Mouse (Mus musculus): ENCODE data around the gene Tuba8. TPM values are rescaled to one million over a fixed set of nuclear protein-coding genes. Genes with fewer than 3 reads are reported as not detected.

Tuba8 gene
- 0.92 and 1.3 TPM in 2 replicates for polyA plus RNA-seq (2012; rRNA removed)

DNA sequence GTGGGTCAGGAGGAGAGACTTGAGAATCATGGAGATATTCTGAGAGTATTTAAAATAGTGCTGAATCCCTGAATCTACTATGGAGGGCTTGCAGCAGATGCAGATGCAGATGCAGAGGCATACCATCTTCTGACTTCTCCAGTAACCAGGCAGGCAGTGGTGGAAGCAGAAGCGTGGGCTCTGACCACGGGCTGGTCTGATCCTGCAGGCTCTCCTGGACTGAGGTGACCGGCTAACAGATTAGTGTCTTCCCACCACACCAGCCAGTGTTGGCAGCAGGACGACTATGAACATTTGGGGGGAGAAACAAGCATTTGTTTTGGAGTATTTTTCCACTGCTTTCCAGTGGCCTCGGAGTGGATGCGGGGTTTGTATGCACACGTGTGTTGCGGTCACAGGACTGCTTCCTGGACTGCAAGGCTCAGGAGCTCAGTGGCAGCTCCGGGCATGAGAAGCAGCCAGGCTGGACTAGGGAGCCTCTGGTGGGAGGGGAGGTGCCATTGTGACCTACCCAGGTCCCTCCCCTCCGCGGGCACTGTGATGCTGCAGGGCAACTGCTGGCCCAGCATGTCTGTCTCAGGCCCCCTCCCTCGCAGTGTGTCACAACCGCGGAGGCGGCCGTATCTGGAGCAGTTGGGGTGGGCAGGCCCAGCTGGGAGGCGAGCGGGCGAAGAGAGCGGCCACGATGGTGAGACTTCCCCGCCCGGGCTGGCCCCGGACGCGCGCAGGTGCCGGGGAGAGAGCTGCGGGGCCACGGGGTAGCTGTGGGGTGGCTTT, at the start of gene Tuba8:
Tuba8 (plus strand) TSS at position 548 of the 777 bp plus-strand sequence.

DNA sequence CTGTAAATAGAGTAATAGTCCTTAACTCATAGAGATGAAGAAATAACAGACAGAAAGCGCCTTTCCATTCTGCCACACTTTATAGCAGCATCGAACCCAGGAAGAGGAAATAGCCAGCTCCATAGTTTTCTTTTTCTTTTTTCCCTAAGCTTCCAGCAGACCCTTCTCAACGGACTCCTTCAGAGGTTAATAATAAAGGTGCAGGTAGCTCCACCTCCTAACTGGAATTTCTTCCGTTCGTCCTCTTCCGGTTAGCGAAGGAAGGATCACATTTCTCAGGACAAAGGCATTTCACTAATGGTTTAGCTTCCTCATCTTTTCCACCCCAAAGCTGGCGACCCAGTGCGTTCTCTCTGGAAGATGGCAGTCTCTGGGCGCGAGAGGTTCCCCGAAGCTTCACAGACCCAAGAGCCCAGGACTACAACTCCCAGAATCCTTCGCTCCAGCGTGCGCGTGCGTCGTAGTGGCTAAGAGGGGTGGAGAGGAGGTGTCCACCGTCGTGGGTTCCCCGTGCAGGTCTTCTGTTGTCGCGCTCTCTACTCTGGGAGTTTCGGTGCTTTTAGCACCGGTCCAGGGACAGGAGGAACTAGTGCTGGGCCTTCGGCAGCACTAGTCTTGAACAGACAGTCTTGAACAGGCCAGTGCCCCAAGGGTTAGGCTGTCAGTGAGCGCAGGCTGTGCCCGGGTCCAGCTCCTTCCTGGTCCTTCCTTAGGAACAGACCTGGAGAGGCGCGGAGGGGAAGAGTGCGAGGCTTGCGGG, 26.9 kb upstream of the Tuba8 start, which contains the start of gene Pex26:
Pex26 (plus strand) TSS at position 254 of the 760 bp plus-strand sequence.

DNA sequence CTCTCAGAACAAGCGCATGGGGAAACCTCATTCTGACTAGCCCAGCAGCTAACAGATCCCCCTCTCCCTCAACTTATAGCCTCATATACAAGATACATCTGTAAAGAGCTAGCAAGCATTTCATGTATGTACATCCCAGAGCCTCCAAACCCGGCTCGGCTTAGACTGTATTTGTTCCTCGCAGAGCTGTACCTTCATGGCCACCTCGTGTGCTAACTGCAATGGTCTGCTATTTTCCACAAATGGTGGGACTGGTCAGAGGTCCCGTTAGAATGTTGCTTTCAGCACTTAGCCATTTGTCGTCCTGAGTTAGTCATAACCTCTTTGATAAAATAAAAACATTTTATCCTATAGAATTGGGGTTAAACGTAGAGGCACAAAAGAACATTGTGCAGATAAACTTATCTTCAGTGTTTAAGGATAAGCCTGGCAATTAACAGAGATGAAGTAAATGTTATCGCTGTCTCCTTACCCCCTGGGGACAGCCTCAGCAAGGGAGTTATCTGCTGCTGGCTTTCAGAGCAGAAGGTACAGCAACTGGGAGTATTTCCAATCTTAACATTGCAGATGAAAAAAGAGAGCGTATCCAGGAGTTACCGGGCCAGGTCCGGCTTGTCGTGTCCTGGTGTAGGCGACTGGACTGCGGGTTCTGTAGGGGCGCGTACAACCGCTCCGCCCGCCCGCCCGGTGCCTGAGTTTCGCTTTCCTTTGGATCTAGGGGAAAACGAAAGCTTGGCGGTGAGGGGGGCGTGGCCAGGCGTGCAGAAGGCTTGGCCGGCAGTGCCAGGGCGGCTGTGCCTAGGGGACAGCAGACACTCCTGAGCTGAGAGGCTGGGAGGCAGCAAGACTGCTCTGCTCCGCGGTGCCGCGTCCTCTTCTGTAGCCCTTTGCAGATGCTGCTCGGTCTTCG, 34.9 kb downstream of the Tuba8 start, which contains the start of gene Usp18:
Usp18 (plus strand) TSS at position 780 of the 910 bp plus-strand sequence.

Other genes with a start within 250 kb of the Tuba8 start
- gene Mical3, start 79.7 kb upstream of the Tuba8 start, polyA plus RNA-seq (2012; rRNA removed): 7.9 and 8.8 TPM in 2 replicates
- gene Pex26, start 27.0 kb upstream of the Tuba8 start, polyA plus RNA-seq (2012; rRNA removed): 2.8 and 3.6 TPM in 2 replicates
- 4.2 and 5.9 TPM in 2 replicates for gene Usp18, start 35.2 kb downstream of the Tuba8 start, polyA plus RNA-seq (2012; rRNA removed)
- 14.2 and 15.8 TPM in 2 replicates for gene Slc6a13, start 89.5 kb downstream of the Tuba8 start, polyA plus RNA-seq (2012; rRNA removed)
- gene Slc6a12, start 132.4 kb downstream of the Tuba8 start, polyA plus RNA-seq (2012; rRNA removed): 1.4 and 1.8 TPM in 2 replicates

All from liver, embryonic 14 days (tissue).